Mouse (Mus musculus) Patski (cell line): ENCODE data around the gene Fzd9. TPM values are rescaled to one million over a fixed set of nuclear protein-coding genes. Genes with fewer than 3 reads are reported as not detected.

Experiments
- ATAC-seq: fragments of 100-300 bp; one replicate; pipeline ENCODE4 v1.8.0; 2021
- CTCF ChIA-PET: fragments of 350-600 bp; sonication (Branson Sonifier 250); formaldehyde crosslinking; loops from one replicate; lab custom pipeline; 2022; ENCODE audit warnings: inconsistent platforms; lab: Charles Lee
- POLR2A ChIA-PET: fragments of 350-600 bp; sonication (Branson Sonifier 250); formaldehyde crosslinking; loops from one replicate; lab custom pipeline; 2022; ENCODE audit warnings: antibody characterized with exemption, inconsistent platforms; lab: Charles Lee
- DNase-seq: peaks from one replicate; pipeline ENCODE4 v3.0.0-alpha.2; 2011; ENCODE audit warnings: low read depth, low spot score
- H3K27me3 ChIP-seq: fragments of 371-371 bp; one replicate; pipeline ENCODE4 v1.5.1; 2021
- CTCF ChIP-seq: fragments of 100-300 bp; IDR thresholded peaks from one replicate; pipeline ENCODE4 v1.5.1; 2021
- in situ Hi-C: fragments of 300-500 bp; cut with MboI; formaldehyde crosslinking; loops from 3 replicates; pipeline ENCODE4 v1.11.1; 2018; ENCODE audit warnings: low pct_unique_long_range_greater_than_20kb, mixed read lengths
- polyA plus RNA-seq: library from polyadenylated mRNA; unstranded; gene quantifications from one replicate; pipeline ENCODE4 v1.2.3, GENCODE M21; 2021

Fzd9 gene
- polyA plus RNA-seq, 1 experiment from 2014 or later: 0.39 TPM

GRCm38 (mm10) chr5:135250186-135251078 lies 598 bp downstream of the Fzd9 start:
- no peaks in the 10 kb centered on the region for H3K27me3 ChIP-seq
- DNase-seq (no peak), ATAC-seq (peak; percentile 40)
- ChIA-PET CTCF (no interaction called here), POLR2A (interaction anchor here (0.6 kb wide), 1 partner anchor 8 kb away, joined by 3 read pairs; no protein-coding TSS in a partner anchor)
- in situ Hi-C loops: no loop called here
- no peak for TF ChIP-seq CTCF

- ChIA-PET POLR2A (no interaction called here), CTCF (no interaction called here)
- in situ Hi-C loops: no loop called here
- TF ChIP-seq CTCF: no peak
- no peak for DNase-seq
- ATAC-seq: no peak
- no peaks in the 10 kb centered on the region for H3K27me3 ChIP-seq
These were observed 1.9 kb downstream of the Fzd9 start for GRCm38 (mm10) chr5:135248956-135249676.

GRCm38 (mm10) chr5:135247337-135247736 lies 3.7 kb downstream of the Fzd9 start:
- POLR2A ChIA-PET: no interaction called here
- in situ Hi-C loops: no loop called here

GRCm38 (mm10) chr5:135246531-135246930 lies 4.5 kb downstream of the Fzd9 start:
- in situ Hi-C loops: no loop called here
- POLR2A ChIA-PET: no interaction called here

More at GRCm38 (mm10) chr5:135247337-135247736, 3.7 kb downstream of the Fzd9 start:
- DNase-seq (no peak), ATAC-seq (no peak)
- CTCF ChIA-PET: no interaction called here
- no peaks in the 10 kb centered on the region for H3K27me3 ChIP-seq
- no peak for TF ChIP-seq CTCF

GRCm38 (mm10) chr5:135243166-135243565 lies 7.9 kb downstream of the Fzd9 start:
- no peak for TF ChIP-seq CTCF
- ATAC-seq (no peak), DNase-seq (no peak)
- H3K27me3 ChIP-seq: no peaks in the 10 kb centered on the region
- CTCF ChIA-PET: no interaction called here
- POLR2A ChIA-PET: no interaction called here
- in situ Hi-C loops: no loop called here

More at GRCm38 (mm10) chr5:135246531-135246930, 4.5 kb downstream of the Fzd9 start:
- ATAC-seq (no peak), DNase-seq (no peak)
- TF ChIP-seq CTCF: no peak
- H3K27me3 ChIP-seq: no peaks in the 10 kb centered on the region
- CTCF ChIA-PET: interaction anchor here (1.6 kb wide), 1 partner anchor 42 kb away, joined by 6 read pairs; no protein-coding TSS in a partner anchor

- no peaks in the 10 kb centered on the region for H3K27me3 ChIP-seq
- ATAC-seq (no peak), DNase-seq (no peak)
- CTCF ChIA-PET: no interaction called here
- TF ChIP-seq CTCF: no peak
- in situ Hi-C loops: no loop called here
- POLR2A ChIA-PET: interaction anchor here (1.0 kb wide), 1 partner anchor 8 kb away, joined by 3 read pairs; the partner anchor contains the start of gene Fzd9
These were observed 8.4 kb downstream of the Fzd9 start for GRCm38 (mm10) chr5:135242608-135243007.

- POLR2A ChIA-PET: interaction anchor here (1.0 kb wide), 1 partner anchor 9 kb away, joined by 3 read pairs; the partner anchor contains the start of gene Fzd9
- in situ Hi-C loops: no loop called here
- DNase-seq: no peak
- no peak for TF ChIP-seq CTCF
- CTCF ChIA-PET: no interaction called here
- no peaks in the 10 kb centered on the region for H3K27me3 ChIP-seq
- ATAC-seq: no peak
These were observed 8.9 kb downstream of the Fzd9 start for GRCm38 (mm10) chr5:135242136-135242535.

- no peak for TF ChIP-seq CTCF
- ChIA-PET POLR2A (interaction anchor here (0.6 kb wide), 1 partner anchor 18 kb away, joined by 4 read pairs; no protein-coding TSS in a partner anchor), CTCF (no interaction called here)
- H3K27me3 ChIP-seq: no peaks in the 10 kb centered on the region
- in situ Hi-C loops: no loop called here
- no peak for DNase-seq
- ATAC-seq: no peak
These were observed 9.6 kb downstream of the Fzd9 start for GRCm38 (mm10) chr5:135241474-135241873.

GRCm38 (mm10) chr5:135238832-135239231 lies 12.2 kb downstream of the Fzd9 start:
- DNase-seq: no peak
- no peak for ATAC-seq
- CTCF ChIA-PET: interaction anchor here (2.0 to 2.6 kb wide), 2 partner anchors 12 to 47 kb away, joined by 5 to 9 read pairs; no protein-coding TSS in a partner anchor
- no peak for TF ChIP-seq CTCF
- POLR2A ChIA-PET: interaction anchor here (0.7 kb wide), 1 partner anchor 24 kb away, joined by 3 read pairs; no protein-coding TSS in a partner anchor
- H3K27me3 ChIP-seq: no peaks in the 10 kb centered on the region
- in situ Hi-C loops: loop anchor here (5.0 kb wide), 1 partner anchor 48 kb away; no protein-coding TSS in a partner anchor

GRCm38 (mm10) chr5:135236571-135236970 lies 14.5 kb downstream of the Fzd9 start:
- no peaks in the 10 kb centered on the region for H3K27me3 ChIP-seq
- POLR2A ChIA-PET: no interaction called here
- CTCF ChIA-PET: interaction anchor here (1.1 to 2.6 kb wide), 4 partner anchors 9 to 49 kb away, joined by 3 to 9 read pairs (median 4); no protein-coding TSS in a partner anchor
- in situ Hi-C loops: loop anchor here (5.0 kb wide), 1 partner anchor 51 kb away; no protein-coding TSS in a partner anchor
- TF ChIP-seq CTCF: peak; percentile 82
- DNase-seq (no peak), ATAC-seq (no peak)
